Mouse (Mus musculus): ENCODE data around the gene St6galnac3. TPM values are rescaled to one million over a fixed set of nuclear protein-coding genes. Genes with fewer than 3 reads are reported as not detected.

Gene St6galnac3
- polyA plus RNA-seq, 1 experiment = 15.6 TPM

DNA sequence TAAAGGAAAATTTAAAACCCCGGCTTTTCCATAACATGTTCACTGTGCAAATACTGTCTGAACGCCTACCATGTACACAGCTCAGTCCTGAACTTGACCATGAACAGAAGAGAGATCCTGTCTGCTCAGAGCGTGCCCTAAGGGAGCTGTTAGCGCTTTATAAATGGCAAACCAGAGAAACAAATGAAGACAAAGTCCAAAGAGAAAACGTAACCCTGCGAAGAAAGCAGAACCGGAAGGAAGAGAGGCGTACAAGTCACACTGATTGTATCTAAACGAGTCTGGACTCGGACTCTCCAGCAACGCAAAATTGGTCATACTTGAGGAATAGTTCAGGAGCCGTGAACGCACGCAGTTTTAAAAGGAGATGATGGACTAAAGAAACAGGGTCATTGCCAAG lies 82.1 kb downstream of the St6galnac3 start:
- TF ChIP-seq CTCF (IDR thresholded peaks at IDR 0.05; ENCODE audit: borderline replicate concordance, extremely low read depth, insufficient read depth, insufficient read length) = no peak
- no peak for TF ChIP-seq POLR2A (IDR thresholded peaks at IDR 0.05; ENCODE audit: borderline replicate concordance, extremely low read depth, insufficient read depth, insufficient read length, poor library complexity, severe bottlenecking)
- no peak for DNase-seq (ENCODE audit: low read depth)

DNA sequence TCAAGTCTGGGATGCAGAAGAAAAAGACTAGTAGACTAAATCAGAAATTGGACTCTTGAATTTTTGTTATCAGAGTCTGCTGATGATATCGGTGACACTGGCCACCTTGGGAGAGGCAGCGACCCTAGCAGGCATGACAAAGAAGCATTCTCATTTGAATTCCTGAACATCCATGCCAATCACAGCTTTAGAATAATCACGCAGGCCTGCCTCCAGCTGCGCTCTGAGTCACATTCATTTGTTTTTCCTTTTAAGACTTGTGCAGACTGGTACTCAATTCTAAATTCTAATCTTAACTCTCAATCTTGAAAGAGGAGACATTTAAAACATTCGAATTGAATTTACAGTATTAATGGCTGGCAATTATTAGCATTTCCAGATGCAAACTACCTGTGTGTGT lies 83.2 kb downstream of the St6galnac3 start:
- DNase-seq (ENCODE audit: low read depth) = peak; percentile 49

DNA sequence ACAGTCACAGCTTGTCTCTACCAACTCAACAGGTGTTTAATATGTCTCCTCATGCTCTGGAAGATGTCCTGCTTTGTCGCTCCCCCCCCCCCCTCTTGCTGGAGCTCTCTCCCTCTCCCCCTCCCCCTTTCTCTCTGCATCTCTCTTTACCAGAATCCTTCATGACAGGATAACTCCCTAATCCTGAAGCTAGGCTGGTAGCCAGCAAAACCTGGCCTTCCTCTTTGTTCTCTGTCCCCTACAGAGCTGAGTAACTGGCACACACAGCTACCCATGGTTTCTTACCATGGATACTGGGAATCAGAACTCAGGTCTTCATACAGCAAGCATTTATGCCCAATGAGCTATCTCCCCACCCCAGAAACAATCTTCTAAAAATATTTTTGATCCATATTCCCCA lies 87.6 kb downstream of the St6galnac3 start:
- no peak for TF ChIP-seq POLR2A (IDR thresholded peaks at IDR 0.05; ENCODE audit: borderline replicate concordance, extremely low read depth, insufficient read depth, insufficient read length, poor library complexity, severe bottlenecking)
- no peak for TF ChIP-seq CTCF (IDR thresholded peaks at IDR 0.05; ENCODE audit: borderline replicate concordance, extremely low read depth, insufficient read depth, insufficient read length)
- DNase-seq (ENCODE audit: low read depth) = peak; percentile 69

More for the DNA sequence above, 83.2 kb downstream of the St6galnac3 start:
- TF ChIP-seq POLR2A (IDR thresholded peaks at IDR 0.05; ENCODE audit: borderline replicate concordance, extremely low read depth, insufficient read depth, insufficient read length, poor library complexity, severe bottlenecking) = no peak

DNA sequence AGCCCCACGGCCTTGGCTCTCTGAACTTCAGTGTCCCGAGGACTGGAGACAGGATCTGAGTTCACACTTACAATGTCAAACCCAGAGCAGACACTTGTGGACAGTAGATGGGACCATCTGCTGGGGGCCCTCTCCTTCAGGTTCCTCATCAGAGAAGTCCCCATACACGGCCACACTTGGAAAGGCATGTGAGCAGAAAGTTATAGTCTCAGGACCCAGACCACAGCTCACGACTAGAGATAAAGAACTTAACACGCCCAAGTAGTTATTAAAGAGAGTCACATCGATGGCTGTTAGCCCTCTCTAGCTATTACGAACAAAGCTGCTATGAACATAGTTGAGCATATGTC lies 88.2 kb downstream of the St6galnac3 start:
- TF ChIP-seq POLR2A (IDR thresholded peaks at IDR 0.05; ENCODE audit: borderline replicate concordance, extremely low read depth, insufficient read depth, insufficient read length, poor library complexity, severe bottlenecking) = no peak
- no peak for TF ChIP-seq CTCF (IDR thresholded peaks at IDR 0.05; ENCODE audit: borderline replicate concordance, extremely low read depth, insufficient read depth, insufficient read length)
- no peak for DNase-seq (ENCODE audit: low read depth)

DNA sequence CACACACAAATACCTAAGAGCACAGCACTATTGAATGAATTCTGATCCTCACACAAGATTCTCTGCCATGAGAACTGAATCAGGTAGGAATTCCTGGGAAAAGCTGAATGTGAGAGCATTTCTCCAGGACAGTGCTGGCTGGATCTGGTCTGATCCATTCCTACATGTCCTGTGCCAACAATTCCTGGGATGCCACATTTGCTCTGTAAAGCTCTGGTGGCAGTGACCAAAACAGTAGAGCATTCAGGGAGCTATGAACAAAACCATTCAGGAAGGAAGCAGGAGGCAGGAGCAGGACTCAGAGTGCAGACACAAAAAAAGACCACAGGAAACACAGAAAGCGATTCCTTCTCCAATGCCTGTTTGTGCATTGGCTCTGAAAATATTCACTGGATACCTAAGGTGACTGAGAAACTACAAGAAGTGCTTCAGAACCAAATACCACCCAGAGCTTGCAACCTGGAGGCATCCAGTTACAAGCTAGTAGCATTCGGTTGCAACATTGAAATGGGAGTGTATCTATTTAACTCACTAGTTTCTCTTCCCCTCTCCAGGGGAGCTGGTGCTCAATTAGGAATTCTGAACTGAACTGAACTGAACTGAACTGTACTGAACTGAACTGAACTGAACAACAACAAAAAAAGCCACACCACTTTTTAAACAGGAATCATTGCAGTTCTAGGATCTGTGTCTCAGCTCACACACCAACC lies 88.7 kb downstream of the St6galnac3 start:
- peak; percentile 43 for DNase-seq (ENCODE audit: low read depth)
- no peak for TF ChIP-seq CTCF (IDR thresholded peaks at IDR 0.05; ENCODE audit: borderline replicate concordance, extremely low read depth, insufficient read depth, insufficient read length)
- TF ChIP-seq POLR2A (IDR thresholded peaks at IDR 0.05; ENCODE audit: borderline replicate concordance, extremely low read depth, insufficient read depth, insufficient read length, poor library complexity, severe bottlenecking) = no peak

DNA sequence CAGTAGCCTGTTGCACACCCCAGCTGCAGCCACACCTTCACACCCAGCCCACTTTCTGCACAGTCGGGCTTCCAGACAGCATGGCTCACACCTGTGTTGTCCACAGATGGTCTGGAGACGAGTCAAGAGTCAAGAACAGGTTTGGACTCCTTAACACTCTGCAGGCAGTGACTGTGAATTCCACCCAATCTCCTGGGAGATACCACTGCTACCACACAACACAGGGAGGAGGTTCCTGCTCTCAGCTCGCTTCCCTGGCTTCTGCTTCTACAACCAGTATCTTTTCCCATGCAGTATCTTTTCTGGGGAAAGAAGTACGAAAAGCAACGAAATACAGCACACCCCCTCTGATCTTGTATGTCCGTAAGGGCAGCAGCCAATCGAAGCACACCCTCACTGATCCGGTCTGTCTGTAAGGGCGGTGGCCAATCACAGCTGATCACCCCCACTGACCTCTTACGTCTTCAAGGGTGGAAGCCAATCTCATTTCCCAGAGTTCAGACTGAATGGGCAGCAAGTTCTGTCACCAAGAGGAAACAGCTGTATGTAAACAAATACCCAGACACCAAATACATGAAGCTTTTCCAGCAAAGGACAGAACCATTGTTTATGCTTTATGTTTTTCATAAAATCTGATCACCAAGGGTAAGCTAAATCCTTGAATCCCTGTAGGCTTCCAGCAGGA lies 92.8 kb downstream of the St6galnac3 start:
- no peak for TF ChIP-seq CTCF (IDR thresholded peaks at IDR 0.05; ENCODE audit: borderline replicate concordance, extremely low read depth, insufficient read depth, insufficient read length)
- TF ChIP-seq POLR2A (IDR thresholded peaks at IDR 0.05; ENCODE audit: borderline replicate concordance, extremely low read depth, insufficient read depth, insufficient read length, poor library complexity, severe bottlenecking) = no peak
- no peak for DNase-seq (ENCODE audit: low read depth)

DNA sequence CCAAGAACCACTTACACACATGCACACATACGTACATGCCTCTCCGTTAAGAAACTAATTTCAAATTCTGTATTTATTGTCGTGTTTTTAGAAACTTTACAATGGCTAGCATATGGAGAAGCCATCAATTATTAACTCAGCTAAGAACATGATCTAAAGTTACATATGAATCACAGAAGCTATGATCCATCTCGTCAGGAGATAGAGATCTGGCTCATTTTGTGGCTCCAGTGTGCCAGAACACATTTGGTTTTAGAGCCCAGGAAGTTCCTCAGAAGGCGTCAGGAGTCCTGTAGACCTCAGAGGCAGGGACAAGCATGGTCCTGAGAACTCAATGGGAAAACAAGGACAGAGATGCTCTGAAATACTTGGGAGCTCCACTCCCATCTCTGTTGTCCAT lies 98.7 kb downstream of the St6galnac3 start:
- DNase-seq (ENCODE audit: low read depth) = no peak
- TF ChIP-seq POLR2A (IDR thresholded peaks at IDR 0.05; ENCODE audit: borderline replicate concordance, extremely low read depth, insufficient read depth, insufficient read length, poor library complexity, severe bottlenecking) = no peak
- no peak for TF ChIP-seq CTCF (IDR thresholded peaks at IDR 0.05; ENCODE audit: borderline replicate concordance, extremely low read depth, insufficient read depth, insufficient read length)

DNA sequence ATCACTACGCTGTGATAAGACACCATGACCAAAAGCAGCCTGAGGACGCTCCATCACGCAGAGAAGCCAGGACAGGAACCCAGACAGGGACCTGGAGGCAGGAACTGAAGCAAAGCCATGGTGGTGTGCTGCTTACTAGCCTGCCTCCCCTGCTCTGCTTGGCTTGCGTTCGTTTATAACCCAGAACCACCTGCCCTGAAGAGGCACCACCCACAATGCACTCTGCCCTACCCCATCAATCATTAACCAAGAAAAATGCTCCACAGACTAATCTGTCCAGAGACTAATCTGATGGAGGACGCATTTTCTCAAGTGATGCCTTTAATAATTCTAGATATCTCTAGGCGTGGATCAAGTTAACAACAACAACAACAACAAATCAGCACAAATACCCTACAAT lies 106.0 kb downstream of the St6galnac3 start:
- no peak for TF ChIP-seq POLR2A (IDR thresholded peaks at IDR 0.05; ENCODE audit: borderline replicate concordance, extremely low read depth, insufficient read depth, insufficient read length, poor library complexity, severe bottlenecking)
- no peak for TF ChIP-seq CTCF (IDR thresholded peaks at IDR 0.05; ENCODE audit: borderline replicate concordance, extremely low read depth, insufficient read depth, insufficient read length)
- DNase-seq (ENCODE audit: low read depth) = no peak

DNA sequence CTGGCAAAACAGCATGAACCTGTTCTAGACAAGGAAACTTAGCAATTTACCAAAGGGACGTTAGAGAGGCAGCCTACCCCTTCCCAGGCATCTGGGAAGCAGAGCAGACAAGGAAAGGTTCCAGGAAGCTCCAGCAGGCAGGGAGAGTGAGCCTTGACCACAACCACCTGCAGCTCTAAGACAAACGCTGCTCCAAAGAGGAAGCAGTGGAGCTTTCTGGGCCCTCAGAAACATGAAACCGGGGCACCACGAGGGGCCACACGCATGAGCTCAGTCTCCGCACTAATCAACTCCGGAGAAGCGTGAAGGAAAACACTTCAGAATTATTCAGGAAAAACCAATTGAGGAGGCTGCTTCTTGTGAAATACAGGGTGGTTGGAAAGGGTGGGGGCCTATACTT lies 108.1 kb downstream of the St6galnac3 start:
- no peak for DNase-seq (ENCODE audit: low read depth)
- TF ChIP-seq POLR2A (IDR thresholded peaks at IDR 0.05; ENCODE audit: borderline replicate concordance, extremely low read depth, insufficient read depth, insufficient read length, poor library complexity, severe bottlenecking) (no peak), CTCF (IDR thresholded peaks at IDR 0.05; ENCODE audit: borderline replicate concordance, extremely low read depth, insufficient read depth, insufficient read length) (no peak)

DNA sequence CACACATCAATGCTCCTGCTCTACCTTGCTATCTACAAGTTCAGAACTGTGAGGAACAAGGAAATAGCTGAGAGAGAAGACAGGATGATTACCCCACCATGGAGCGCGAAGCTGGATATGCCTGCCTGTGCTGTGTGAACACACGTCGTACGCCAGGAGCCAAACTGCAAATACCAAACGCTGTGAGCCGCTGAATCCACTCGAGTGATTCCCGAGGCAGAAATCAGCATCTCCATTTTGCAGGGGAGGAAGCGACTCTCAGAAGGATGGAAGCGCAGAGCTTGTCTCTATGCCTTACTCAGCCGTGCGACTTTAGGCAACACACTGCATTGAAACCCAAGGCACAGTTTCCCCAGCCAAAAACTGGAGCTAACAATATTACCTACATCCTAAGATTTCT lies 114.7 kb downstream of the St6galnac3 start:
- TF ChIP-seq POLR2A (IDR thresholded peaks at IDR 0.05; ENCODE audit: borderline replicate concordance, extremely low read depth, insufficient read depth, insufficient read length, poor library complexity, severe bottlenecking) (no peak), CTCF (IDR thresholded peaks at IDR 0.05; ENCODE audit: borderline replicate concordance, extremely low read depth, insufficient read depth, insufficient read length) (no peak)
- DNase-seq (ENCODE audit: low read depth) = peak; percentile 70

DNA sequence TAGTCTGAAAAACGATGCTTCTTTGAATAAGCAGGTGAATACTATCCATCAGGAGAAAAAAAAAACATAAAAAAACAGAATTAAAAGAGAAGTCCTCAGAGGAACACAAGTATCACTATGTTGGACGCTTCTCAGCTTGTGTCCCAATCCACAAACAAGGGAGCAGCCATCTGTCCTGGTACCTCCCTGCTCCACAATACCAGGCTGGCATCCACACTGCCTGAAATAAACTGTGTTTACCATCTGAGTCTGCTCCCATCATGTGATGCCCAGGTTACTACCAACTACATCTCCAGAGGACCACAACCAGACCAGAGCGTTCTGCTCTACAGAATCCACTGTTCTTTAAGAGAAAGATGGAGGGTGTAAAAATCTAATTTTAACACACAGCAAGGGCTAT lies 118.6 kb downstream of the St6galnac3 start:
- DNase-seq (ENCODE audit: low read depth) = no peak
- TF ChIP-seq POLR2A (IDR thresholded peaks at IDR 0.05; ENCODE audit: borderline replicate concordance, extremely low read depth, insufficient read depth, insufficient read length, poor library complexity, severe bottlenecking) = no peak
- no peak for TF ChIP-seq CTCF (IDR thresholded peaks at IDR 0.05; ENCODE audit: borderline replicate concordance, extremely low read depth, insufficient read depth, insufficient read length)

DNA sequence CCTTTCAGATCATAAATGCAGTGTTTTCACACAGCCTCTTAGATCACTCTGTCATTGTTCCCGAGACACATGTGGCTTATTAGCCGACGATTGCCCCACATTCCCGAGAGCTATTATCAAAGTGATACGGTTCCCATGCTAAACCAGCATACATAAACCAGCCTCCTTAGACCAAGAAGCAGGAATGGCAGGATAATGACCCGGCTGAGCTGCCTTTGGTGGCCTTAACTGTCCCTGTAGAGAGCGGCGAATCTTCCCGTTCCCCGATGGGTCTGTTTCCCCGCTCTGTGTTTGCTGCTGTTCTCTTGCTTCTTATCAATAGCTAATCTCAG lies 119.2 kb downstream of the St6galnac3 start:
- TF ChIP-seq POLR2A (IDR thresholded peaks at IDR 0.05; ENCODE audit: borderline replicate concordance, extremely low read depth, insufficient read depth, insufficient read length, poor library complexity, severe bottlenecking) (no peak), CTCF (IDR thresholded peaks at IDR 0.05; ENCODE audit: borderline replicate concordance, extremely low read depth, insufficient read depth, insufficient read length) (no peak)
- no peak for DNase-seq (ENCODE audit: low read depth)
